Mouse (Mus musculus) T-cell, adult 2 months (primary cell): ENCODE measurements at regions not wholly inside any gene's neighbourhood (a gene's known extent, or its start where the extent isn't known, plus 50 kb on each side); places are given as distances from the start of the nearest gene placed in this dataset.

Experiments used
- DNase-seq: peaks from one replicate; pipeline ENCODE4 v3.0.0; 2022; ENCODE audit warnings: low spot score

- DNase-seq, result no peak
Observed at GRCm38 (mm10) chr8:33997676-33998075, 113.9 kb downstream of the Gm10131 start.

DNA sequence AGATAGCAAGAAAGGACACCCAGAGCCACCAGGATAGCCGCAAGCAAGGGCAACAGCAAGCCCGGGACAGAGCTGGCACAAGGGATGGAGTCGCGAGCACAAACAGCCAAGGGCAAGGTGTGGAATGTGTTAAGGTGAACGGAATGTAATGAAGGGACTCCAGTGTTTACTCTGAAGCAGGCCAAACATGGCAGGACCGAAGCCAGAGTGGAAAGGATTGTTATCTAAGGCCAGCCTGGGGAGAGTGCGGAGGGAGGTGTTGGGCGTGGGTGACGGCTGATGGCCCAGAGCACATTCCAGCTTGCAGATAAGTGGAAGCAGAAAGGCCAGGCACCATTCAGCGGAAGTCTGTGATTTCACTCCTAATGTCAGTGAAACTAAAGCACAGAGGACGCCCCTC, 118.6 kb downstream of the Gm10131 start:
- DNase-seq, result no peak

GRCm38 (mm10) chr8:33991917-33992875, 119.3 kb downstream of the Gm10131 start:
- no peak for DNase-seq

- DNase-seq, result no peak
Observed at GRCm38 (mm10) chr8:33991165-33991916, 120.2 kb downstream of the Gm10131 start.

GRCm38 (mm10) chr8:33990039-33990438, 121.5 kb downstream of the Gm10131 start:
- peak; percentile 2 for DNase-seq

GRCm38 (mm10) chr8:33987755-33988104, 123.8 kb downstream of the Gm10131 start:
- DNase-seq, result no peak

GRCm38 (mm10) chr8:33987091-33987754, 124.3 kb downstream of the Gm10131 start:
- DNase-seq, result no peak

GRCm38 (mm10) chr8:33986657-33987056, 124.9 kb downstream of the Gm10131 start:
- DNase-seq, result no peak

DNA sequence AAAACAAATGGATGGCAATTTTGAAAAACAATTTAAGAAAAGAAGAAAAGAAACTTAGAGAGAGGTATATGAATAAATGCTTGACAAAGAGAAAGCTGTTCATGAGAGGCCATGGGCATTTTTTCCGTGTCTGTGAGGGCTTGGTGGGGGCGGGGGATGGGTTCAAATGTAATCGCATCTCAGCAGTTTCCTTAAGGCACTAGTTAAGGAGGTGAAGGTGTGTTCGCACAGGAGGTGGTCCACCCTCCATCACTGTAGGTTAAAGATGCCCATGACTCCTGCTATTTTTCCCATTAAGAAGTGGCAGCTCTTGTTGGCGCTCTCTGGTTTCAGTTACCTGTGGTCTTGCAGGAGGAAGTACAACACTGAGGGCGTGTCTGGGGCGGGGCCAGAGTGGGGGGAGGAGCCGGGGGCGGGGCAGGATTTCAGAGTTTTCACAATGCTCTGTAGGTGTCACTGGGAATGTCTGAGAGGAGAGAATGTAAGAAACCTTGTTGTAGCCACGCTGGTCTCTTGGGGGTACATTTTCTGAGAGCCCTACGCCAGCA, 126.0 kb downstream of the Gm10131 start:
- no peak for DNase-seq

- DNase-seq, result peak; percentile 16
Observed at GRCm38 (mm10) chr8:33981629-33982028, 129.9 kb downstream of the Gm10131 start.

- DNase-seq, result no peak
Observed at GRCm38 (mm10) chr8:33980999-33981398, 130.5 kb downstream of the Gm10131 start.
